Mouse (Mus musculus): ENCODE results near the gene Ror1. TPM values are rescaled to one million over a fixed set of nuclear protein-coding genes. Genes with fewer than 3 reads are reported as not detected.

Ror1 gene
- total RNA-seq, 4 experiments from 2014 or later: 4.5 to 5.9 (median 5.4) TPM

Other genes starting within 250 kb of the Ror1 start
- 100 to 1,000 TPM in 1 of 4 experiments, 10 to 100 TPM in 3; 52.8 to 108 (median 81.8) TPM for gene Pgm1, start 166.4 kb upstream of the Ror1 start, total RNA-seq (2022)
- gene Itgb3bp, start 166.0 kb upstream of the Ror1 start, total RNA-seq (2022): 1 to 10 TPM; 5.5 to 8.7 (median 6.9) TPM